Comparison of ENCODE assay signal across 7 mouse cellular contexts in the genomic region with DNA sequence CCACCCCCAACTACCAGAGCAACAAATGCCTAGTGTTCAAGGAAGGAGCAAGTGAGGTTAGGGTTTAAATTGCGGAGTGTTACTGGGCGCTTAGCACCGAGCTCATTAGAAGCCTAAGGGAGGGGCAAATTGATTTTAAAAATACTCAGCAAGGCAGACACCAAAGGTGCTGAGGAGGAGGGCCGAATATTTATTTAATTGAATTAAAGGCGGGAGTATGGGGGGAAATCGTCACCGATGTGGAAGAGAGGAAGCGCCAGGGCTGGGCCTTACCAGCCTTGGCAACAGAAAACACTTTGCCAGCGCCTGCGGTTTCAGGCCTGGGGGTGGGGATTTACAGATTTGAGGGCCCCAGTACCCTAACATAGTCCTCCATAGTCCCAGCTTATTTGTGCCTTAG. TPM values are rescaled to one million over a fixed set of nuclear protein-coding genes. Genes with fewer than 3 reads are reported as not detected.
DNase-seq lines count a peak whose midpoint lies in the region; ATAC-seq and TF ChIP-seq lines count a peak whose summit lies in the region.

No protein-coding gene starts in this region.

- peak overlapping the region; percentile 34 for H3K4me3 ChIP-seq in heart, embryonic 16.5 days (ENCODE audit: low read length)
- peak overlapping the region; percentile 59 for H3K4me3 ChIP-seq in midbrain, embryonic 14.5 days (replicated peaks; ENCODE audit: low read depth, low read length)
- H3K4me3 ChIP-seq in stomach, postnatal 0 days (ENCODE audit: low read depth, low read length), result no peak overlapping the region

- no peak for ATAC-seq in heart, embryonic 16.5 days (replicated peaks; ENCODE audit: extremely low read depth, insufficient read depth, low FRiP score)
- ATAC-seq in midbrain, embryonic 14.5 days (ENCODE audit: low FRiP score, low TSS enrichment), result peak; percentile 7; the same call in 1 of the 2 replicates
- no peak for ATAC-seq in stomach, postnatal 0 days (ENCODE audit: low FRiP score, low TSS enrichment)

- intact Hi-C loops in left cerebral cortex, postnatal 14 days (cut with DNase I), result loop anchor here (2.0 to 5.0 kb wide), 2 partner anchors 77 to 128 kb away; no protein-coding TSS in a partner anchor

- peak overlapping the region; percentile 63 for H3K4me2 ChIP-seq in heart, embryonic 16.5 days (ENCODE audit: low read depth, low read length)
- peak overlapping the region; percentile 61 for H3K4me2 ChIP-seq in midbrain, embryonic 14.5 days (ENCODE audit: low read length)
- H3K4me2 ChIP-seq in stomach, postnatal 0 days (replicated peaks; ENCODE audit: low read depth), result peak overlapping the region; percentile 53

- TF ChIP-seq EP300 in stomach, postnatal 0 days (optimal IDR thresholded peaks at IDR 0.05), result no peak

- no peak overlapping the region for H3K9ac ChIP-seq in heart, embryonic 16.5 days (ENCODE audit: low read length)
- H3K9ac ChIP-seq in midbrain, embryonic 14.5 days (replicated peaks; ENCODE audit: low read length), result peak overlapping the region; percentile 78
- no peak overlapping the region for H3K9ac ChIP-seq in stomach, postnatal 0 days (ENCODE audit: low read length)

- WGBS in heart, embryonic 16.5 days, result 19% methylated on average over 10 of the region's 10 CpGs
- WGBS in midbrain, embryonic 14.5 days, result 18% methylated on average over 10 of the region's 10 CpGs
- 16% methylated on average over 10 of the region's 10 CpGs for WGBS in stomach, postnatal 0 days

- peak; percentile 76 for DNase-seq in 416B (ENCODE audit: low read depth)
- peak; percentile 75 for DNase-seq in CD4-positive helper T cell, adult 2 months (ENCODE audit: low read depth, low spot score)
- DNase-seq in cerebellum, adult 9-10 months, result peak; percentile 59
- peak; percentile 11 to 12 for DNase-seq in left cerebral cortex, postnatal 14 days (ENCODE audit: low spot score in 2 of 2)
- peak; percentile 57 for DNase-seq in midbrain, embryonic 14.5 days
- peak; percentile 21 for DNase-seq in stomach, postnatal 0 days (ENCODE audit: low spot score)

- H3K36me3 ChIP-seq in heart, embryonic 16.5 days (ENCODE audit: control insufficient read depth, insufficient read depth), result no peaks in the 10 kb centered on the region
- H3K36me3 ChIP-seq in midbrain, embryonic 14.5 days (ENCODE audit: control insufficient read depth, insufficient read depth, low read length), result no peaks in the 10 kb centered on the region
- H3K36me3 ChIP-seq in stomach, postnatal 0 days (ENCODE audit: control insufficient read depth, insufficient read depth, low read length), result no peaks in the 10 kb centered on the region

- peaks cover 4% of the 10 kb centered on the region for H3K4me1 ChIP-seq in heart, embryonic 16.5 days (ENCODE audit: control insufficient read depth, insufficient read depth, low read length)
- H3K4me1 ChIP-seq in midbrain, embryonic 14.5 days (ENCODE audit: control insufficient read depth, insufficient read depth, low read length), result no peaks in the 10 kb centered on the region
- no peaks in the 10 kb centered on the region for H3K4me1 ChIP-seq in stomach, postnatal 0 days (replicated peaks; ENCODE audit: control insufficient read depth, insufficient read depth)

- no peaks in the 10 kb centered on the region for H3K27me3 ChIP-seq in heart, embryonic 16.5 days (ENCODE audit: control insufficient read depth, insufficient read depth, low read length)
- no peaks in the 10 kb centered on the region for H3K27me3 ChIP-seq in midbrain, embryonic 14.5 days (ENCODE audit: control insufficient read depth, insufficient read depth, low read length)
- H3K27me3 ChIP-seq in stomach, postnatal 0 days (ENCODE audit: control insufficient read depth, insufficient read depth, low read length), result no peaks in the 10 kb centered on the region

- H3K9me3 ChIP-seq in heart, embryonic 16.5 days (replicated peaks; ENCODE audit: control insufficient read depth, low read length), result no peaks in the 10 kb centered on the region
- H3K9me3 ChIP-seq in midbrain, embryonic 14.5 days (ENCODE audit: control insufficient read depth, low read length), result no peaks in the 10 kb centered on the region
- H3K9me3 ChIP-seq in stomach, postnatal 0 days (ENCODE audit: control insufficient read depth, low read length), result no peaks in the 10 kb centered on the region

- peak overlapping the region; percentile 98 for H3K27ac ChIP-seq in heart, embryonic 16.5 days (ENCODE audit: low read length)
- H3K27ac ChIP-seq in midbrain, embryonic 14.5 days (replicated peaks; ENCODE audit: low read depth, low read length), result peak overlapping the region; percentile 95
- peak overlapping the region; percentile 95 for H3K27ac ChIP-seq in stomach, postnatal 0 days (replicated peaks)

- no peak for TF ChIP-seq CTCF in stomach, postnatal 0 days (IDR thresholded peaks at IDR 0.05; ENCODE audit: low read depth)

RNA-seq across cellular contexts. Expression of a gene that starts 1.0 kb away (rescaled TPM):
- polyA plus RNA-seq in heart, embryonic 16.5 days (2015; fragmentation: Nextera tagmentation; extraction: Ambion mirVana), result 55.5 and 59.9 TPM in 2 replicates
- 10 to 100 TPM; 50.2 to 51.0 TPM for total RNA-seq in left cerebral cortex, postnatal 14 days (2021)
- 39.2 and 54.1 TPM in 2 replicates for polyA plus RNA-seq in midbrain, embryonic 14.5 days (2014; fragmentation: Nextera tagmentation; extraction: Ambion mirVana)
- 24.3 and 25.7 TPM in 2 replicates for polyA plus RNA-seq in stomach, postnatal 0 days (2015; fragmentation: Nextera tagmentation; extraction: Ambion mirVana)

Comparison
In these comparisons a context has a peak if more than half of its experiments do, and no peak if none do; other contexts are left out.
1. DNase-seq: peak in every context shown above with its lines; median percentile 76 in 416B; 75 in CD4-positive helper T cell, adult 2 months; 59 in cerebellum, adult 9-10 months; 57 in midbrain, embryonic 14.5 days; 21 in stomach, postnatal 0 days; 12 in left cerebral cortex, postnatal 14 days.